Mouse (Mus musculus) midbrain, embryonic 15.5 days (tissue): ENCODE data around the gene Gsta2. TPM values are rescaled to one million over a fixed set of nuclear protein-coding genes. Genes with fewer than 3 reads are reported as not detected.
"Not testable (repeated sequence)": the region's sequence is repeated elsewhere in the genome, so short reads cannot be mapped to it uniquely, and the experiment has no call there.

Source experiments
- ATAC-seq: fragments of 200-750 bp; cut with Nextera tagmentation; replicated peaks from 2 replicates; pipeline ENCODE4 v1.8.0; 2017; ENCODE audit warnings: moderate TSS enrichment
- H3K27ac ChIP-seq: fragments of 300-500 bp; sonication (generic); 2 replicates; pipeline ENCODE4 v1.5.1; 2015; ENCODE audit warnings: mild to moderate bottlenecking, inconsistent platforms
- H3K27me3 ChIP-seq: fragments of 300-500 bp; sonication (generic); replicated peaks from 2 replicates; pipeline ENCODE4 v1.6.1; 2015; ENCODE audit warnings: inconsistent platforms
- H3K36me3 ChIP-seq: fragments of 300-500 bp; sonication (generic); replicated peaks from 2 replicates; pipeline ENCODE4 v1.6.1; 2015; ENCODE audit warnings: inconsistent platforms
- H3K4me1 ChIP-seq: fragments of 300-500 bp; sonication (generic); 2 replicates; pipeline ENCODE4 v1.6.1; 2015; ENCODE audit warnings: inconsistent platforms
- H3K4me2 ChIP-seq: fragments of 300-500 bp; sonication (generic); 2 replicates; pipeline ENCODE4 v1.6.1; 2015; ENCODE audit warnings: inconsistent platforms, mild to moderate bottlenecking, moderate library complexity
- H3K4me3 ChIP-seq: fragments of 300-500 bp; sonication (generic); 2 replicates; pipeline ENCODE4 v1.5.1; 2015; ENCODE audit warnings: mild to moderate bottlenecking, inconsistent platforms
- H3K9ac ChIP-seq: fragments of 300-500 bp; sonication (generic); 2 replicates; pipeline ENCODE4 v1.6.1; 2015; ENCODE audit warnings: mild to moderate bottlenecking, inconsistent platforms
- H3K9me3 ChIP-seq: fragments of 300-500 bp; sonication (generic); 2 replicates; pipeline ENCODE4 v1.6.1; 2016; ENCODE audit warnings: inconsistent platforms
- WGBS: fragments of 180-500 bp; shearing (Covaris S2); methylation state at CpG from one replicate; pipeline ENCODE4 v1.1.7; 2015; ENCODE audit warnings: mixed read lengths; 5-methylcytosine and 5-hydroxymethylcytosine counted together
- polyA plus RNA-seq: library from polyadenylated mRNA; unstranded; fragments of >200 nt; fragmentation: Nextera tagmentation; extraction: Ambion mirVana; gene quantifications from 2 replicates; pipeline ENCODE4 v1.2.1, GENCODE M21; 2015

Gene Gsta2
- polyA plus RNA-seq, 1 experiment from 2014 or later: not detected

DNA sequence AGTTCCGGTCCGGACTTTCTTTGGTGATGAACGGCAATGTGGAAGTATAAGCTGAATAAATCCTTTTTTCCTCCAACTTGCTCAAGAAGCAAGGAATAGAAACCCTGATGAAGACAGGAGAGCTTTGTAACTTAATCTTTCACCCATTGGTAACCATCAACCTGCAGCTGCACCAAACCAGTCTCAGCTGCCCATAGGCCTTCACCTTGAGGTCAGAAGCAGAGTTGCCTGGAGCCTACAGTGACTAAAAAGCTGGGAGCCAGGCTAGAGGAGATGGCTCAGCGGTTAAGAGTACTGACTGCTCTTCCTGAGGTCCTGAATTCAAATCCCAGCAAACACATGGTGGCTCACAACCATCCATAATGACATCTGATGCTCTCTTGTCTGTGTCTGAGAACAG is 13.1 kb downstream of the Gsta2 start:
- not testable (repeated sequence) for H3K9ac ChIP-seq, H3K27ac ChIP-seq, H3K4me2 ChIP-seq, H3K36me3 ChIP-seq, ATAC-seq, H3K27me3 ChIP-seq, H3K4me3 ChIP-seq, H3K4me1 ChIP-seq, H3K9me3 ChIP-seq
- WGBS: 90% methylated on average over 4 of the region's 4 CpGs

DNA sequence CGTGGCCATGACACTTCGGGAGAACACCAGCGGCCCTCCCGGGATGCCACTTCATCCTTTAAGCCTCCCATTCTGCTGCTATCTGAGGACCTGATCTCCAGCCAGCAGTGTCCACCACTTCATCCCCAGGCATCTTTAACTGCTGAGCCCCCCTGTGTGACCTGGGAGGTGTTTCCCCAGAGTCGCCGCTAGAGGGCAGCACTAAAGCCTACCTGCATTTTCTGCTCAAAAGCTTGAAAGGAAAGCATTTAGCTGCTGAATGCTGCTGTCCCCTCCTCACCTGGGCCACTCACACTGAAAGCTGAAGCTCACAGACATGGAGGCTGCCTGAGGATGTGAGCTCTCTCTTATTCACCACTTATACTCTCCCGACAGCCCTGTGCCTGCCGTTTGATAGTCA is 15.3 kb downstream of the Gsta2 start:
- H3K9ac ChIP-seq, H3K9me3 ChIP-seq, H3K27me3 ChIP-seq, H3K4me1 ChIP-seq, H3K36me3 ChIP-seq, H3K27ac ChIP-seq, H3K4me3 ChIP-seq: not testable (repeated sequence)
- 10% methylated on average over 8 of the region's 8 CpGs for WGBS
- peak; percentile 63 for ATAC-seq
- H3K4me2 ChIP-seq: peak overlapping the region; percentile 24; the same call in 1 of the 2 replicates

DNA sequence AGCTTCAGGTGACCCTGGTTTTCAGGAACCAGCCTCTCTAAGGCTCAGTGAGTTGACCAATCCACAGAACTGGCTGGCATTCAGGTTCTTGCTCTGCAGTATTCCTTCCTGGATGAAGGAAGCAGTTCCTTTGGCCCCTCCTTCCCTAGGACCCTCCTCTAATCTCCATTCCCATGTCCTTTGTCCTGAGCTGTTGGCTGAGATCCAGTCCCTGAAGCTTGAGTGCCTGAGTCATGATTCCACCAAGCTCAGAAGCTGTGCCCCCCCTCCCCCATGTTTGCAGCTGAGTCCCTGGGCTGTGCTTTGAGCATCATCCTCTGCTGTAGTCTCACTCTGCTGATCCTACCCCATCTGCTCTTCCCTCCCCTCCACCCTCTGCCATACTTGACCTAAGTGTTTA is 18.5 kb downstream of the Gsta2 start:
- H3K9ac ChIP-seq, H3K36me3 ChIP-seq, H3K9me3 ChIP-seq, H3K4me3 ChIP-seq, H3K27ac ChIP-seq, H3K27me3 ChIP-seq, ATAC-seq, H3K4me2 ChIP-seq, H3K4me1 ChIP-seq: not testable (repeated sequence)

DNA sequence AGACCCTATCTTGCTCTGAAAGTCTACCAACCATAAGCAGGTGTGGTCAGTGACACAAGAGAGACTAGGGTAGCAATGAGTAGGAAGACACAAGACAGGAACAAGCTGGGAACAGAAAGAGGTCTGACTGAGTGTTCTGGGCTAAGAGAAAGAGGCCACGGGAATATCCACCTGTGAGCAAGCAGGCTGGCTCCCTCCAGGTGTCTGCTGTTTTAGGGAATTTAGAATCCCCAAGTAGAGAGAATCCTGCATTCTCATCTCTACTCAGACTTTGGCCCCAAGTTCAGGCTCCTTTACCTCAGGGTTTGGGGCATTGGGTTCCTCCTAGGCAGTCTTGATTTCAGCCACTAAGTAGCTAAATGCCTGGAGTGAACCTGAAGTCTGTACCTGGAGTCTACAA is 28.3 kb downstream of the Gsta2 start, which contains the start of gene Omt2b:
Gene Omt2b (plus strand): TSS at position 301 of the 400 bp plus-strand sequence.
- not testable (repeated sequence) for H3K4me1 ChIP-seq, H3K9me3 ChIP-seq, H3K4me2 ChIP-seq, H3K9ac ChIP-seq, H3K27me3 ChIP-seq, H3K36me3 ChIP-seq, H3K4me3 ChIP-seq, ATAC-seq, H3K27ac ChIP-seq
- 67% methylated on average over 1 of the region's 1 CpGs for WGBS

DNA sequence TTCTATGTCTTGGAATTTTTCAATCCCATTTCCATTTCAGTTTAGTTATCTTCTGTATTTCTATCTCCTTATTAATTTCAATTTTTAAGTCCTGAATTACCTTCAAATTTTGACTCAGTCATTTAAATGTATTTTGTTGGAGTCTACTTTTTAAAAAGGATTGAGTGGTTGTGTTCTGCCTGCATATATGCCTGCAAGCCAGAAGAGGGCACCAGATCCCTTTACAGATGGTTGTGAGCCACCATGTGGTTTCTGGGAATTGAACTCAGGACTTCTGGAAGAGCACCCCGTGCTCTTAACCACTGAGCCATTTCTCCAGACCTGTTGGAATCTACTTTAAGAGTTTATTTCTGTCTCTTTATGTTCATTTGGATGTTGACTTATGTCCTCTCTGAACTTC is 36.1 kb downstream of the Gsta2 start:
- H3K27me3 ChIP-seq: no peaks in the 10 kb centered on the region
- H3K27ac ChIP-seq: no peak overlapping the region
- no peak for ATAC-seq
- H3K36me3 ChIP-seq: no peaks in the 10 kb centered on the region
- H3K9ac ChIP-seq: no peak overlapping the region
- no peaks in the 10 kb centered on the region for H3K9me3 ChIP-seq
- WGBS: 40% methylated on average over 1 of the region's 1 CpGs
- no peak overlapping the region for H3K4me3 ChIP-seq
- no peaks in the 10 kb centered on the region for H3K4me1 ChIP-seq
- no peak overlapping the region for H3K4me2 ChIP-seq

DNA sequence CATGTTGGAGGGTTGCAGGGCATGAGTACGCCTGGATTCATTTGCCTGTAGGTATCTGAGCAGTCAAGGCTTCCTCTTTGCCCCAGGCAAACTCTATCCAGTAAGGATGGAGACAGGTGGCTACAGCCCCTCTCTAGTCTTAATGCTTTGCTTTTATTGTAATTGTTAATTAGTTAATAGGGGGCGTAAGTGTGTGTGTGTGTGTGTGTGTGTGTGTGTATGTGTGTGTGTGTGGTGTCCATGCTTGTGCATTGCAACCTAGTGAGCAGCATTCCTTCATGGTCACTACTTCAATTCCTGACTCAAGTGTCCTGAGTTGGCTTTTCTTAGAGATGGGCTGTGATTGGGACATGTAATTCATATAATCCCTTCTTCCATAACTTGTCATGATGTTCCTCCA is 40.9 kb downstream of the Gsta2 start, which contains the start of gene Omt2a:
Gene Omt2a (minus strand): TSS at position 101 of the 400 bp plus-strand sequence.
- 74% methylated on average over 2 of the region's 2 CpGs for WGBS
- no peak within 1 kb of the TSS for H3K4me2 ChIP-seq
- H3K9ac ChIP-seq: no peak within 1 kb of the TSS
- H3K4me1 ChIP-seq: no peaks in the 10 kb centered on the region
- H3K9me3 ChIP-seq: no peaks in the 10 kb centered on the region
- H3K36me3 ChIP-seq: no peaks in the 10 kb centered on the region
- ATAC-seq: no peak
- H3K4me3 ChIP-seq: no peak within 1 kb of the TSS
- no peak within 1 kb of the TSS for H3K27ac ChIP-seq
- H3K27me3 ChIP-seq: no peaks in the 10 kb centered on the region

DNA sequence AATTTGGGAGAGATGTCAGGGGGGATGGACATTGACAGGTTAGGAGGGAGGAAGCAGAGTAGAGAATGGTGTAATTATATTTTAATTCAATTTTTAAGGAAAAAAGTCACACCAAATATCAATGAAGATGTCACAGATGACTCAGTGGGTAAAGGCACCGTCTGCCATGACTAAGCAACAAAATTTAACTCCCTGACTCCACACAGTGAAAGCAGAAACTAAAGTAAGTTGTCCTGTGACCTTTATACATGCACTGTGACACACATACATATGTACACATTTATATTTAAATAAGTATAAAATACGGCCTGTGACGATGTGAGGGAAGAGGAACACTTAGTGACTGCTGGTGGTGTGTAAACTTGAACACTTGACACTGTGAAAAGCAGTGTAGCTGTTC is 47.5 kb downstream of the Gsta2 start:
- not testable (repeated sequence) for H3K9me3 ChIP-seq, H3K27ac ChIP-seq, H3K9ac ChIP-seq, H3K4me1 ChIP-seq, H3K4me2 ChIP-seq, H3K27me3 ChIP-seq, H3K36me3 ChIP-seq, H3K4me3 ChIP-seq, ATAC-seq
- whole genome bisulfite sequencing: 81% methylated on average over 3 of the region's 3 CpGs

DNA sequence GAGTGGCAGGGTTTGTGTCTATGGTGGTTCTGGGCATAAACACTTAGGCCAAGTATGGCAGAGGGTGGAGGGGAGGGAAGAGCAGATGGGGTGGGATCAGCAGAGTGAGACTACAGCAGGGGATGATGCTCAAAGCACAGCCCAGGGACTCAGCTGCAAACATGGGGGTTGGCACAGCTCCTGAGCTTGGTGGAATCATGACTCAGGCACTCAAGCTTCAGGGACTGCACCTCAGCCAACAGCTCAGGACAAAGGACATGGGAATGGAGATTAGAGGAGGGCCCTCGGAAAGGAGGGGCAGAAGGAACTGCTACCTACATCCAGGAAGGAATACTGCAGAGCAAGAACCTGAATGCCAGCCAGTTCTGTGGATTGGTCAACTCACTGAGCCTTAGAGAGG is 56.4 kb downstream of the Gsta2 start:
- H3K9me3 ChIP-seq, ATAC-seq, H3K27ac ChIP-seq, H3K4me2 ChIP-seq, H3K4me1 ChIP-seq, H3K36me3 ChIP-seq, H3K4me3 ChIP-seq, H3K9ac ChIP-seq, H3K27me3 ChIP-seq: not testable (repeated sequence)
- 62% methylated on average over 1 of the region's 1 CpGs for WGBS

DNA sequence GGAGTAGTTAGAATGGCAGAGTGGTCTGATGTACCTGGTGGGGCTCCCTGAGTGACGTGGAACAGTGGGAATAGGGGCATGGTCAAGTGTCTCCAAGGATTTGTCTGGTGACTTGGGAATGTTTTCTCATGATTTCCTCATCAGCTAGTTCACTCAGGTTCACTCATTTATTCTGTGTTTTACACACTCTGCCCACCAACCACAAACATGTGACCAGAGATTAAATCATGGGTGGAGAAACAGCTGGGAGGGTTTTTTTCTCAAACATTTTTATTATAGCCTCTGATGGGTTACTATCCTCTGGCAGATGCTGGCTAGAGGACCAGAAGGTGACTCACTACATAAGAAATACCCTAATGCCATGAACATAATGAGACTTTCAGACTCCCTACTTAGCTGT is 57.4 kb downstream of the Gsta2 start:
- Histone ChIP-seq H3K9ac (no peak overlapping the region), H3K36me3 (no peaks in the 10 kb centered on the region), H3K4me3 (no peak overlapping the region), H3K27ac (no peak overlapping the region), H3K9me3 (no peaks in the 10 kb centered on the region), H3K4me1 (no peaks in the 10 kb centered on the region), H3K27me3 (no peaks in the 10 kb centered on the region), H3K4me2 (no peak overlapping the region)
- WGBS: 96% methylated on average over 1 of the region's 1 CpGs
- no peak for ATAC-seq

DNA sequence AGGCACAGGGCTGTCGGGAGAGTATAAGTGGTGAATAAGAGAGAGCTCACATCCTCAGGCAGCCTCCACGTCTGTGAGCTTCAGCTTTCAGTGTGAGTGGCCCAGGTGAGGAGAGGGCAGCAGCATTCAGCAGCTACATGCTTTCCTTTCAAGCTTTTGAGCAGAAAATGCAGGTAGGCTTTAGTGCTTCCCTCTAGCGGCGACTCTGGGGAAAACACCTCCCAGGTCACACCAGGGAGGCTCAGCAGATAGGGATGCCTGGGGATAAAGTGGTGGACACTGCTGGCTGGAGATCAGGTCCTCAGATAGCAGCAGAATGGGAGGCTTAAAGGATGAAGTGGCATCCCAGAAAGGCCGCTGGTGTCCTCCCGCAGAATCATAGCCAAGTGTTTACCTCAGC is 59.5 kb downstream of the Gsta2 start:
- 15% methylated on average over 6 of the region's 6 CpGs for WGBS
- H3K4me1 ChIP-seq, H3K36me3 ChIP-seq, ATAC-seq, H3K4me3 ChIP-seq, H3K27me3 ChIP-seq, H3K4me2 ChIP-seq, H3K27ac ChIP-seq, H3K9ac ChIP-seq, H3K9me3 ChIP-seq: not testable (repeated sequence)

DNA sequence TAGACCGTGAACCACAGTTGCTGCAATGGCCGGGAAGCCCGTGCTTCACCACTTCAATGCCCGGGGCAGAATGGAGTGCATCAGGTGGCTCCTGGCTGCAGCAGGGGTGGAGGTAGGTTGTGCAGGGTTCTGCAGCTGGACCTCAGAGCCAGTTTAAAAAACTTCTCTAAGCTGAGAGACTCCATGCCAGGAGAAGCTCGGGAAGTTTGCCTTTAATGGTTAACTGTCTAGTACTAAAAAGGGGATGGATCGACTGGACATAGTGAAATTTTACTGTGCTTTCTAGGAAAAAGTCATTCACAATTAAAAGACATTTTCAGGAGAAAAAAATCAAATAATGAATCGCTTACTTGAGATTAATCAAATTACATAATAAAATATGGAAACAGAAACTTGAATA is 60.8 kb downstream of the Gsta2 start:
- not testable (repeated sequence) for H3K27me3 ChIP-seq, H3K4me1 ChIP-seq, H3K9ac ChIP-seq, H3K4me3 ChIP-seq, H3K36me3 ChIP-seq, H3K9me3 ChIP-seq, H3K27ac ChIP-seq, ATAC-seq, H3K4me2 ChIP-seq
- WGBS: 87% methylated on average over 7 of the region's 7 CpGs

DNA sequence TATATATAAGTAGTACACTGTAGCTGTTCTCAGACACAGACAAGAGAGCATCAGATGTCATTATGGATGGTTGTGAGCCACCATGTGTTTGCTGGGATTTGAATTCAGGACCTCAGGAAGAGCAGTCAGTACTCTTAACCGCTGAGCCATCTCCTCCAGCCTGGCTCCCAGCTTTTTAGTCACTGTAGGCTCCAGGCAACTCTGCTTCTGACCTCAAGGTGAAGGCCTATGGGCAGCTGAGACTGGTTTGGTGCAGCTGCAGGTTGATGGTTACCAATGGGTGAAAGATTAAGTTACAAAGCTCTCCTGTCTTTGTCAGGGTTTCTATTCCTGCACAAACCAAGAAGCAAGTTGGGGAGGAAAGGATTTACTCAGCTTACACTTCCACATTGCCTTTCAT is 61.9 kb downstream of the Gsta2 start:
- not testable (repeated sequence) for ATAC-seq, H3K27me3 ChIP-seq, H3K9ac ChIP-seq, H3K4me2 ChIP-seq, H3K4me3 ChIP-seq, H3K36me3 ChIP-seq, H3K4me1 ChIP-seq, H3K27ac ChIP-seq, H3K9me3 ChIP-seq
- 82% methylated on average over 1 of the region's 1 CpGs for WGBS

DNA sequence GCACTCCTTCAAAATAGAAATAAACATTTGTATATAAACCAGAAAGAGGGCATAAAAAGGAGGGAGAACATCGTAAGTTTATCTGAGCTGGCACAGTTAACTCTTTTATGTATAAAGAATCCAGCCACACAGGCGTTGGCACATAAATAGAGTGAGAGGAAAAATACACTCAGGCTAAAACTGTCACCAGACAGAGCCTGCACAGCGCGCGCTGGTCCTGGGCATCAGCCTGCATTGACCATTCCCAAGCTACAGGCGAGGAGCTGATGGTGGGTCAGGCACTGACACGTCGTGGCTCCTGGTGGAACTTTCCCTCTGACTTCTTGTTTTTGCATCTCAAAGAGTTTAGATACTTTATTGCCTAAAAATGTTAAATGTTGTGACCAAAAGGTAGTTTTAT is 63.1 kb downstream of the Gsta2 start:
- not testable (repeated sequence) for H3K27ac ChIP-seq, ATAC-seq, H3K4me1 ChIP-seq, H3K4me3 ChIP-seq, H3K9ac ChIP-seq, H3K9me3 ChIP-seq, H3K36me3 ChIP-seq, H3K27me3 ChIP-seq, H3K4me2 ChIP-seq
- WGBS: 87% methylated on average over 8 of the region's 8 CpGs

DNA sequence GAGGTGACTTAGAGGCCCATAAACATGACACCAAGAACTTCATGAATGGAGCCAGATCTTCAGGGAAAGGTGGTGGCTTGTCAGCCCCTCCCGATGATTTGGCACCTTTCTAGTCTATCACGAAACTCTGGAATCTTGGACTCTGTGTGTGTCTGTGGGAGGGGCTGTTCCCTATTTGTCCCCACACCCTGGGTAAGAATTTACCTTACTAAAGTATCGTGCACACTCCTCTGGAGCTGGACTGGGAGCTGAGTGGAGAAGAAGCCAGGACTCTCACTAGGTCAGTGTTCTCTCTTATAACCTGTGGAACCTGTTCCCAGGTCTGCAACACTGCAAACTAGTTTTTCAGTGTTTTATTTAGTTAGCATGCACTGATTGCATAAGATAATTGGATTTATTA is 65.9 kb downstream of the Gsta2 start, which contains the start of gene Gm10639:
Gene Gm10639 (plus strand): TSS at position 201 of the 400 bp plus-strand sequence.
- H3K9me3 ChIP-seq: not testable (repeated sequence)

More for the DNA sequence above, 65.9 kb downstream of the Gsta2 start, which contains the start of gene Gm10639:
- not testable (repeated sequence) for H3K36me3 ChIP-seq, H3K9ac ChIP-seq, H3K4me2 ChIP-seq, H3K27ac ChIP-seq, H3K27me3 ChIP-seq, H3K4me3 ChIP-seq, H3K4me1 ChIP-seq, ATAC-seq
- WGBS: 92% methylated on average over 3 of the region's 3 CpGs
